Mouse (Mus musculus) heart, postnatal 0 days (tissue): ENCODE data around the gene Gm42791. TPM values are rescaled to one million over a fixed set of nuclear protein-coding genes. Genes with fewer than 3 reads are reported as not detected.
A peak's percentile ranks its signal among the peaks of the same experiment; 100 is the strongest.

Experiments used
- ATAC-seq: fragments of 200-750 bp; cut with Nextera tagmentation; 2 replicates; pipeline ENCODE4 v1.8.0; 2017; ENCODE audit warnings: low read depth, moderate number of reproducible peaks, moderate library complexity; ENCODE audit not compliant: insufficient read depth
- DNase-seq: peaks from one replicate; pipeline ENCODE4 v3.0.0-alpha.2; 2016; ENCODE audit warnings: low spot score
- H3K27ac ChIP-seq: fragments of 300-500 bp; sonication (generic); 2 replicates; pipeline ENCODE4 v1.5.1; 2014; ENCODE audit warnings: low read depth, mild to moderate bottlenecking
- H3K27me3 ChIP-seq: fragments of 300-500 bp; sonication (generic); 2 replicates; pipeline ENCODE4 v1.6.1; 2014; ENCODE audit warnings: low read length, mixed read lengths; ENCODE audit not compliant: control insufficient read depth, insufficient read depth
- H3K36me3 ChIP-seq: fragments of 300-500 bp; sonication (generic); replicated peaks from 2 replicates; pipeline ENCODE4 v1.6.1; 2014; ENCODE audit warnings: low read length, mixed read lengths; ENCODE audit not compliant: control insufficient read depth, insufficient read depth
- H3K4me1 ChIP-seq: fragments of 300-500 bp; sonication (generic); 2 replicates; pipeline ENCODE4 v1.6.1; 2014; ENCODE audit warnings: antibody characterized with exemption; ENCODE audit not compliant: control insufficient read depth, insufficient read depth
- H3K4me2 ChIP-seq: fragments of 300-500 bp; sonication (generic); 2 replicates; pipeline ENCODE4 v1.6.1; 2014; ENCODE audit warnings: low read depth, mild to moderate bottlenecking, low read length, moderate library complexity
- H3K4me3 ChIP-seq: fragments of 300-500 bp; sonication (generic); 2 replicates; pipeline ENCODE4 v1.5.1; 2014; ENCODE audit warnings: low read depth, low read length
- H3K9ac ChIP-seq: fragments of 300-500 bp; sonication (generic); replicated peaks from 2 replicates; pipeline ENCODE4 v1.6.1; 2014; ENCODE audit warnings: low read depth, low read length, mixed read lengths
- H3K9me3 ChIP-seq: fragments of 300-500 bp; sonication (generic); replicated peaks from 2 replicates; pipeline ENCODE4 v1.6.1; 2016; ENCODE audit warnings: low read length; ENCODE audit not compliant: control insufficient read depth
- CTCF ChIP-seq: IDR thresholded peaks from 2 replicates; pipeline ENCODE4 v1.5.1; 2016; ENCODE audit warnings: antibody characterized with exemption, control low read depth, low read depth
- EP300 ChIP-seq: IDR thresholded peaks from 2 replicates; pipeline ENCODE4 v1.6.1; 2016; ENCODE audit warnings: antibody characterized with exemption, low read depth
- WGBS: fragments of 180-500 bp; shearing (Covaris S2); extraction: QIAGEN DNeasy Blood & Tissue Kit; methylation state at CpG from one replicate; pipeline ENCODE4 v1.1.7; 2014; 5-methylcytosine and 5-hydroxymethylcytosine counted together
- polyA plus RNA-seq: library from polyadenylated mRNA; unstranded; fragments of >200 nt; fragmentation: Nextera tagmentation; extraction: Ambion mirVana; gene quantifications from 2 replicates; pipeline ENCODE4 v1.2.1, GENCODE M21; 2015
- total RNA-seq: library from RNA; depleted of rRNA; stranded (reverse); fragments of >200 nt; gene quantifications from 2 replicates; pipeline ENCODE4 v1.2.3, GENCODE M21; 2014; ENCODE audit warnings: low replicate concordance

Gm42791 gene
- total and polyA plus RNA-seq, 2 experiments from 2014 or later: 1.00 TPM; not detected in 1

DNA sequence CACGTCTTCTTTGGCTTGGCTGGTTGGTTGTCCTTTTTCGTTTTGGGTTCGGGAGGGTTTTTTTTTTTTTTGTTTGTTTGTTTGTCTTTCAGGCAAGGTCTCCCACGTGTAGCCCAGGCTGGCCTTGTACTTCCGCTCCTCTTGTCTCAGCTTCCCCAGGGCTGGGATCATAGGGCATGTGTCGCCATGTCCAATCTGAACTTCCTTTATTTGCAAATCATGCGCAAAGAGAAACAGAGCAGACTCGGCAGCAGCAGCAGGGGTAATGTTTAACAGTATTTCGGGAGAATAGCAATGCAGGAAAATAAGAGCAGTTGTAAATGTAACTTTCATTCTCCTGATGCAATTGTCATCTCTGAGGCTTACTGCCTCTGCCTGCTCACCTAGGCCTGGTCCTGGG is 38.9 kb downstream of the Gm42791 start:
- H3K27ac ChIP-seq: no peak overlapping the region
- no peak overlapping the region for H3K9ac ChIP-seq
- H3K4me2 ChIP-seq: no peak overlapping the region
- H3K4me1 ChIP-seq: peaks cover 12% of the 10 kb centered on the region; the same call in 1 of the 2 replicates
- no peak overlapping the region for H3K4me3 ChIP-seq
- no peak for TF ChIP-seq CTCF
- no peak for TF ChIP-seq EP300
- DNase-seq (no peak), ATAC-seq (no peak)
- H3K27me3 ChIP-seq: no peaks in the 10 kb centered on the region
- no peaks in the 10 kb centered on the region for H3K9me3 ChIP-seq
- 84% methylated on average over 9 of the region's 9 CpGs for WGBS
- H3K36me3 ChIP-seq: no peaks in the 10 kb centered on the region

GRCm38 (mm10) chr5:148955575-148955974 is 39.4 kb downstream of the Gm42791 start:
- no peak overlapping the region for H3K9ac ChIP-seq
- WGBS: 93% methylated on average over 6 of the region's 6 CpGs
- TF ChIP-seq EP300 (no peak), CTCF (no peak)
- DNase-seq (no peak), ATAC-seq (no peak)
- no peak overlapping the region for H3K4me2 ChIP-seq
- H3K4me1 ChIP-seq: peaks cover 12% of the 10 kb centered on the region; the same call in 1 of the 2 replicates
- H3K27me3 ChIP-seq: no peaks in the 10 kb centered on the region
- H3K4me3 ChIP-seq: no peak overlapping the region
- no peaks in the 10 kb centered on the region for H3K36me3 ChIP-seq
- H3K27ac ChIP-seq: no peak overlapping the region
- no peaks in the 10 kb centered on the region for H3K9me3 ChIP-seq

- H3K4me2 ChIP-seq: no peak overlapping the region
- H3K27ac ChIP-seq: no peak overlapping the region
- H3K9me3 ChIP-seq: no peaks in the 10 kb centered on the region
- whole genome bisulfite sequencing: 78% methylated on average over 22 of the region's 22 CpGs
- no peaks in the 10 kb centered on the region for H3K27me3 ChIP-seq
- H3K4me1 ChIP-seq: peaks cover 8% of the 10 kb centered on the region
- TF ChIP-seq CTCF: no peak
- no peak for TF ChIP-seq EP300
- no peak for DNase-seq
- H3K4me3 ChIP-seq: no peak overlapping the region
- H3K36me3 ChIP-seq: no peaks in the 10 kb centered on the region
- H3K9ac ChIP-seq: no peak overlapping the region
- ATAC-seq: no peak
These were observed 40.5 kb downstream of the Gm42791 start for GRCm38 (mm10) chr5:148954314-148955060.

DNA sequence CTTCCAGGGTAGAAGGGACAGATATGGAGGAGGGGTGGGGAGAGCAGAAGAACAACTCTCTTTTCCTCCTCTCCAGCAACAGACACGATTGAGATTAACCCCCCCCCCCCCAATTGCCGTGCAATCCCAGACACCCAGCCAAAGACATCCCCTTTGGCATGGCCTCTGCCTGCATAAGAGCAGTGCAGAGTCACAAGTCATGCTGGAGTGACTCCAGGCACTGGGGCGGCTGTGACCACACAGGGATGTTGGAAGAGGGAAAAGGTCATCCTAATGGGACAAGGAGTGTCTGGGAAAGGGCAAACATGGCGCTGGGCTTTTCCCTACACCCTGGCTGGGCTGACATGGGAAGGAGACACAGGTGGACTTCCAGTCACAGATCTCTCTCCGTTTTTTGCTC is 41.8 kb downstream of the Gm42791 start:
- Histone ChIP-seq H3K27ac (peak overlapping the region; percentile 53), H3K27me3 (no peaks in the 10 kb centered on the region), H3K9me3 (no peaks in the 10 kb centered on the region), H3K4me3 (no peak overlapping the region), H3K9ac (no peak overlapping the region), H3K4me2 (no peak overlapping the region), H3K36me3 (no peaks in the 10 kb centered on the region), H3K4me1 (peaks cover 3% of the 10 kb centered on the region)
- ATAC-seq: peak; percentile 81
- peak; percentile 51 for DNase-seq
- WGBS: 52% methylated on average over 4 of the region's 5 CpGs
- TF ChIP-seq EP300 (no peak), CTCF (no peak)

GRCm38 (mm10) chr5:148952419-148952818 is 42.5 kb downstream of the Gm42791 start:
- H3K4me3 ChIP-seq: no peak overlapping the region
- no peak overlapping the region for H3K9ac ChIP-seq
- TF ChIP-seq CTCF (peak; percentile 52), EP300 (no peak)
- no peak for ATAC-seq
- H3K4me2 ChIP-seq: no peak overlapping the region
- H3K9me3 ChIP-seq: no peaks in the 10 kb centered on the region
- no peak for DNase-seq
- no peak overlapping the region for H3K27ac ChIP-seq
- no peaks in the 10 kb centered on the region for H3K36me3 ChIP-seq
- WGBS: 55% methylated on average over 6 of the region's 6 CpGs
- no peaks in the 10 kb centered on the region for H3K27me3 ChIP-seq
- H3K4me1 ChIP-seq: peaks cover 3% of the 10 kb centered on the region

DNA sequence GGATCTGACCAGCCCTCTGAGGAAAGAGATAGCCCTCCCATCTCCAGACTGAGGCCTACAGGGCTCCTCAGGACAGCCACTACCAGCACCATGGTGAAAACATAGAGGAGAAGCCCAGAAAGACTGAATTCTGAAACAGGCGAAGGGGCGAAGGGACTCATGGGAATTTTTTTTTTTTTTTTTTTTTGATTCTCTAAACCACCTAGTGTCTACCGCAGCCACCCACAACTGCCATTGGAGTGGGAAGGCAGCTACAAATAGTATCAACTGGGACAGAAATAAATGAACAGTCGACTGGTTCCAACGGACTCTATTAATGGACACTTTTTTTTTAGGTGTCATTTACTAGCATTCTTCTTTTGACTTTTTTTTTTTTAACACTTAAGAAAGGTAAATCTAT is 43.6 kb downstream of the Gm42791 start:
- no peak for DNase-seq
- ATAC-seq: no peak
- peaks cover 5% of the 10 kb centered on the region; the same call in 1 of the 2 replicates for H3K9me3 ChIP-seq
- H3K27ac ChIP-seq: no peak overlapping the region
- H3K36me3 ChIP-seq: no peaks in the 10 kb centered on the region
- H3K4me3 ChIP-seq: no peak overlapping the region
- no peaks in the 10 kb centered on the region for H3K27me3 ChIP-seq
- TF ChIP-seq EP300 (no peak), CTCF (no peak)
- H3K9ac ChIP-seq: no peak overlapping the region
- WGBS: 56% methylated on average over 5 of the region's 5 CpGs
- peaks cover 3% of the 10 kb centered on the region for H3K4me1 ChIP-seq
- H3K4me2 ChIP-seq: no peak overlapping the region
